Mouse (Mus musculus): ENCODE measurements around the gene 1700017B05Rik.
A peak's percentile ranks its signal among the peaks of the same experiment; 100 is the strongest.
"Not testable (repeated sequence)": the region's sequence is repeated elsewhere in the genome, so short reads cannot be mapped to it uniquely, and the experiment has no call there.

1700017B05Rik gene

GRCm38 (mm10) chr9:57261913-57262794 is at the start of gene 1700017B05Rik:
1700017B05Rik (minus strand) TSS chr9:57262612.
- DNase-seq, result peak; percentile 87

- DNase-seq, result no peak
Observed at GRCm38 (mm10) chr9:57310895-57311294, 48.5 kb upstream of the 1700017B05Rik start.

DNA sequence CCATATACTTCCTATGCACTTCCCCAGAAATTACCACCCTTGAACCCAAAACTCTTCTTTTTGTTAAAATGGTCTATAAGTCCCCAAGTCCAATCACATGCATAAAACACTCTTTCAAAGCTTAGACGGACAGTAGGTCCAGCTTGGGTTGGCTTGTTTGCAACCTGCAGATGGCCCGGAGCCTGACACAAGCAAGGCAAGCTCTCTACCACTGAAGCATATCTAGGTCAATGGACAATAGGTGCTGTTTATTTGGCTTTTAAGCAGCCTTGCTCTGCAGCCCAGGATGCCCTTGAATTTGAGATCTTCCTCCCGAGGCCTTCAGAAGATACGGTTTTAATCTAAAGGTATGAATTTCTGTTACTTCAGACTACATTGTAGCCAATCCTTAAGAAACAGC is 46.9 kb upstream of the 1700017B05Rik start:
- DNase-seq, result no peak

DNA sequence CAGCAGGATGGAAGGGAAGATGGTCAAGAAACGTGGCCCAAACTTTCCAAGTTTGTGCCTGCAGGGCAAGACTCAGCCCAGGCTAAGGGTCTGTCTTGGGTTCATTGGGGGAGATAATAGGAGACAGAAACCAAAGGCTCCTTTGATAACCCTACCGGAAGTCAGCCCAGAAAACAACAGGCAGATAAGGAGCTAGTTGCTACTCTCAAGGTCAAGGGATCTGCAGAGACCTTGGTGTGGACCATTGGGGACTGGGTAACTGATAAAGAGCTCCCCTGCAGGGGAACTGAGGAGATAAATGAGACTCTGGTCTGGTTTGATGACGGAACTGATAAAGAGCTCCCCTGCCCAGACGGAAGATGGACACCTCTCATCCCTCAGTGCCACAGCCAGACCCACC is 45.0 kb upstream of the 1700017B05Rik start:
- no peak for DNase-seq

- not testable (repeated sequence) for DNase-seq
Observed at GRCm38 (mm10) chr9:57304716-57305115, 42.3 kb upstream of the 1700017B05Rik start.

- no peak for DNase-seq
Observed at GRCm38 (mm10) chr9:57304251-57304650, 41.8 kb upstream of the 1700017B05Rik start.

DNA sequence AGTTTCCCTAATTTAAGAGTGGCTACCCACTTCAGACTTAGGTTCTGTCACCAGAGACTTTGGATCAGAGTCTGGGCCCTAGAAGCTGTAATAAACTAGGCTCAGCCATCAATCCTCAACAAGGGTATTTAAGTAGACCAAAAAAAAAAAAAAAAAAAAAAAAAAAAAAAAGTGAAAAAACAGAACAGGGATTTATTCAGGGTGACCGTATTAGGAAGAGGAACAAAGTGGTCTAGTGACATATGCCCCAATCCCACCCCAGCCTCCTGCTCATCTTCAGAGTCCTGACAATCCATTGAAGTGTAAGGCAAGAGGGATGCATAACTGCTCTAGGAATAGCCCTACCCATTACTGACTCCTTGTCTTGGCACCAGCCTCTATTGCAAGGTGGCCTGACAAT is 40.9 kb upstream of the 1700017B05Rik start:
- DNase-seq, result no peak

GRCm38 (mm10) chr9:57300825-57301224 is 38.4 kb upstream of the 1700017B05Rik start:
- no peak for DNase-seq

DNA sequence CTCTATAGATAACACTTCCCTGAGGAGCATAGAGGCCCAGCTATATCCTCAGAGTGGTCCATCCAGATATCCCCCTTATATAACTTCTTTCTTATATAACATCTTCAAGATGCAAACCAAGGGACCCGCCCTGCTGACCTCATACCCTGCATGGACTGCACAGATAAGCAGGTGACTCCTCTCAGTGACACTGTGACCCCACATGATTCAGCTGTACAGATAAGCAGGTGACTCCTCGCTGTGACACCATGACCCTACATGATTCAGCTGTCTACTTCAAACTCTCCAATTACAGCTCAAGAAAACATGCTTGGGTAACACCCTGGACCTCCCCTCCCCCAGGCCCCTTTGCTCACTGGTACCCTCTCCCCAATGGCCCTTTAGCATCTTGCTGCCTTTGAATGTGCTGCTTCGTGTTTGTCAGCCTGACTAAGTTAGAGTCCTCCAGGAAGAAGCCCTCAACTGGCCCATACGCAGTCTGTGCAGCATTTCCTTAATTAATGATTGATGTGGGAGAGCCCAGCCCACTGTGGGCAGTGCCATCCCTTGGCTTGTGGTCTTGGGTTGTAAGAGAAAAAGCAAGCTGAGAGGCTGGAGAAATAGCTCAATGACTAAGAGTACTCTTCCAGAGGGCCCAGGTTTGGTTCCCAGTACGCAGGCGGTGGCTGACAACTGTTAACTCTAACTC is 37.5 kb upstream of the 1700017B05Rik start:
- DNase-seq, result no peak

DNA sequence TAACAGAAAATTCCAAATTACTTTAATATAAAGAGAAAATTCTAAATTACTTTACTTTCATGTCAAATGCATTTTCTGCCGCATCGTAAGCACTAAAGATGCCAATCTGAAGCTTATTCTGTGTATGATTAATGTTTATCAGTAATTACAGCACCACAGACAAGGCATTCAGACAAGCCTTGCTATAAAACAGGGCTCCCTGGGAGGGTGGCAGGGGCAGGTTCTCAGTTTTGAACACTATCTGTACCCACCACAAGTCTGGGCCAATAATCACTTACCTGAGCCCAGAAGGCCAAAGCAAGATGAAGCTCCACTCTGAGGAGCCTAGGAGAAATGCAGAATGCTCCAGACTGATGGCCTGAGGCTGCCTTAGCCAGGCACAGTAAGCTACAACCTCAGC is 35.5 kb upstream of the 1700017B05Rik start:
- DNase-seq, result no peak

GRCm38 (mm10) chr9:57296277-57296676 is 33.9 kb upstream of the 1700017B05Rik start:
- no peak for DNase-seq

- DNase-seq, result no peak
Observed at GRCm38 (mm10) chr9:57295666-57296065, 33.3 kb upstream of the 1700017B05Rik start.

DNA sequence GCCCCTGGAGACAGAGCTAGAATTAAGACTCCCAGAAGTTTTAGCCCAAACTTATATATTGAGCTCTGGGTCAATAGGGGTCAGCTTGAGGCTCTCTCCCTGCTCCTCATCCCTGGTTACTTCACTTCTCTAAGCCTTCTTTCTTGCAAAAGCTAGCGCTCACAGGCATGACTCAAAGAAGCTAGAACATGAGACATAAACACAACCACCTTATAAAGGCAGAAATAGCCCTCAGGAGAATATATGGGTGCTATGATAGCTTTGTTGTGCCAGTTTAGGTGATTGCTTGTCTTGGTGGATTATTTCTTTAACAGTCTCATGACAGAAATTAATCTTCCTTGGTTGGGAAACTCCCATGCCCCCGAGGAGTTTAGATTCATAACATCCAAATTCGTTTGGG is 32.5 kb upstream of the 1700017B05Rik start:
- no peak for DNase-seq

GRCm38 (mm10) chr9:57287183-57287582 is 24.8 kb upstream of the 1700017B05Rik start:
- DNase-seq, result no peak

DNA sequence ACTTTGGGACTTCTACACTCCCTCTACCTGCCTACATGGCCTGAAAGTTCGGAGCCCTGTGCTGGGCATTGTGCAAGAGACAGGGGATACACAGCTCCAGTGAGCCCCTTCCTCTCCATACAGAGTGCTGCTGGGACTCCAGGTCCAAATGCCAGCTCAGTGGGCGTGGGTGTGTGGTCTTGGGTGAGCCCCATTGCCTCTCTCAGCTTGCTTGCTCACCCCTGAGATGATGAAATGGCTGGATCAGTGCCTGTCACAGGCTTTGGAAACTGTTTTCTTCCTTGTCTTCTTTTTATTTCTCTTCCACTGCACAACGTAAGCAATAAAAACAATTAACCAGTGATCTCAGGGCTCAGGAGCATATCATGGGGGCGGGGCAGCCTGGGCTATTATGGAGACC is 20.9 kb upstream of the 1700017B05Rik start:
- DNase-seq, result no peak

DNA sequence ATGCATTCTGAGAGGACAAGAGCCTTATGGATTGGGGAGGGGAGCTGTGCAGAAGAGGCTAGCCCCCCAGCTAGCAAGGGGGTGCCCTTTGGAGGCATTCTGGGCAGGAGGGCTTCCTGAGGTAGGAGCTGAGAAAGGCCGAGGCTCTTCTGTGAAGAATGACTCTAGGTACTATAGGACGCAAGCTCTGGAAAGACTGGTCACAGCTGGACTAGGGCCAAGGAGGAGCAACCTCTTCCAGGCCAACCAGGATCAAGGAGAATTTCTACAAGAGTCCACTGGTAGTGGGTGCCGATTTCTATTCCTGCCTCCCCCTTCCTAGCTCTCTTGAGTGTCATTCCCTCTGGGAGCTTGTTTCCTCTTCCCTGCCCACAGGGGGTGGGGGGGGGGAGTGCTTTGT is 20.3 kb upstream of the 1700017B05Rik start:
- DNase-seq, result no peak

- DNase-seq, result peak; percentile 29
Observed at GRCm38 (mm10) chr9:57281549-57281948, 19.1 kb upstream of the 1700017B05Rik start.

- DNase-seq, result no peak
Observed at GRCm38 (mm10) chr9:57279441-57279840, 17.0 kb upstream of the 1700017B05Rik start.

- no peak for DNase-seq
Observed at GRCm38 (mm10) chr9:57278268-57278667, 15.9 kb upstream of the 1700017B05Rik start.

DNA sequence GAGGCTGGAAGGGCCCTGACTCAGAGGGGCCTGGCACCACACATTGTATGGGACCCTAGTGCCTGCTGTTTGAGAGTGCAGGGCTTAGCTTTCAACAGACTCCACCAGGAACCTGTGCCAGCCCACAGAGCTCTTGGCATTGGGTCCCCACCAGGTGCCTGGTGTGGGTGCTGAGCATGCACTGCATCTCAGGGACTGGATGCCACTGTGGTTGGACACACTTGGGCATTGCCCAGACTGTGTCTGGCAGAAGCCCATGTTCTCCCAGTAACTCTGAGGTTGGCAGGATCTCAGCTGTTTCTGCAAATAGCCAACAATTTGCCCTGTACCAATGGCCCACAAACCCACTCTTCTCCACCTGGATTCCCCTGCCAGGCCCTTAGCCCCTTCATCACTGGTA is 13.9 kb upstream of the 1700017B05Rik start:
- DNase-seq, result no peak

DNA sequence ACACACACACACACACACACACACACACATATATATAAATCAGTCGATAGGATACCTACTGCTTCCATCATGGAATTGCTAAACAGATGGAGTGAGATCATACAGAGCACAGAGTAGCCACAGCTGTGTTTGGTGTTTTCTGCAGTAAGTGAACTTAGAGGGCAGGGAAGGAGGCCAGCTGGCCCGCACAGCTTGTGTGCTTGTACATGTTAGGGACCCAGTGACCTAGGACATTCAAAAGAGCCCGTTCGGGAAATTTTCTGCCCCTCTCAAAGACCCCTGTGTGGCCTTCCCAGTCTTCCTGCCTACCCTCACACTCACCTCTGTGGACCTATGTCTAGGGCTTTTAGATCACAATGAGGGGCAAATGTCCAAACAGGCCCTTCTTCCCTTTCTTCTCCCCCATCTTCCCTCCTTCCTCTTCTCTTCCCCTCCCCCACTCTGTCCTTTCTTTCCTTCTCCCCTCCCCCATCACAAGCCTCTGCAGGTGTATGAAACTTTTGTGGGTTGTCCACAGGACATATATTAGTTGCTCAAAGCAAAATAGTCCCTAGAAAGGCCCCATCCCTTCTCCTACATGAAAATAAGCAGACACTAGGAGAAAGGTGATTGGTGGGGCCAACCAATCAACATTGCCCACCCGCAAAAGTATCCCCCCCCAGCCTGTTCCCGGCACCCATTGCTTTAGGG is 11.5 kb upstream of the 1700017B05Rik start:
- DNase-seq, result no peak

- no peak for DNase-seq
Observed at GRCm38 (mm10) chr9:57272902-57273804, 10.7 kb upstream of the 1700017B05Rik start.

All from kidney, adult 18-20 months (tissue).